Mouse (Mus musculus): ENCODE data around the gene Cebpg. TPM values are rescaled to one million over a fixed set of nuclear protein-coding genes. Genes with fewer than 3 reads are reported as not detected.

Gene Cebpg
- polyA plus RNA-seq, 1 experiment from 2014 or later, result 24.2 TPM

DNA sequence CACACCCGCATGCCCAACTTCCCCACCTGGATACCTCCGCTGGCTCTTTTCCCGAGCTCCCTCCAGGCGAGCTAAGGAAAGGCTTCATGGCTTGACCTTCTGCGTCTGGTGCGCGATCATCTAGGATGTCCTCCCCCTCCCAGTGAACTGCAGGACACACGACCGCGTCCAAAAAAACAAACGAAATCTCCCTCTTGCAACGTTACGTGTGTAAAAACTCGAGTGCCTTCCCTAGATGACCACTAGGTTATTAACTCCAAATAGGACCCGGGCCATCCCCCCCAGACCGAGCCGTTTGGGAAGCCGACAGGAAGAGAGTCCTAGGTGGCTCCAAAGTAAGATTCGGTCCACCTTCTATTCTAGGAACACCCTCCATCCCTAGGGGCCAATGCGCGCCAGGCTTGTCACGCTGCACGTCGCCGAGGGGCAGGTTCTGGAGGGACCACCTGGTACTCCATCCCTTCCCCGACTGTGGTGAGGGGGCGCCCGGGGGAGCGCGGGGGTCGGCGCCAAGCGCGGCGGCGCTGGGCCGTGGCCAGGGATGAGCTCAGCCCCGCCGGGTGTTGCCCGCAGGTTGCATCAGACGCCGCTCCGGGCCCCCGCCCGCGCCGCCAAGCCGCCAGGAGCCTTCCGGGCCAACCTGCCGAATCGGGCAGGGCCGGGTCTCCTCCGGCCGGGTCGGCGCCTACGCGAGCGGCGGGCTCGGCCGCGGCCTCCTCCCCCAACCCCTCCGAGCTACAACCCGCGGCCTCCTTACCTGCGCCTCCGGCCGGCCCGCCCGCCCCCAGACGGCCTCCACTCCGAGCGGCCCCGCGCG lies 546 bp downstream of the Cebpg start:
- H3K36me3 ChIP-seq (ENCODE audit: control insufficient read depth, insufficient read depth, low read length), result no peaks in the 10 kb centered on the region
- H3K27ac ChIP-seq (ENCODE audit: low read length), result peak overlapping the region; percentile 89
- peak; percentile 90 for ATAC-seq
- under 1% methylated on average over 49 of the region's 77 CpGs for WGBS
- H3K4me1 ChIP-seq (ENCODE audit: control insufficient read depth, insufficient read depth, low read length), result peaks cover 18% of the 10 kb centered on the region
- peak overlapping the region; percentile 74 for H3K4me2 ChIP-seq (ENCODE audit: low read length)
- peak overlapping the region; percentile 81 for H3K4me3 ChIP-seq (ENCODE audit: low read depth, low read length)
- no peaks in the 10 kb centered on the region for H3K9me3 ChIP-seq (replicated peaks; ENCODE audit: control insufficient read depth, low read length, poor library complexity, severe bottlenecking)
- H3K27me3 ChIP-seq (ENCODE audit: control insufficient read depth, insufficient read depth, low read depth, low read length), result no peaks in the 10 kb centered on the region
- peak overlapping the region; percentile 87 for H3K9ac ChIP-seq (ENCODE audit: low read depth, low read length)

DNA sequence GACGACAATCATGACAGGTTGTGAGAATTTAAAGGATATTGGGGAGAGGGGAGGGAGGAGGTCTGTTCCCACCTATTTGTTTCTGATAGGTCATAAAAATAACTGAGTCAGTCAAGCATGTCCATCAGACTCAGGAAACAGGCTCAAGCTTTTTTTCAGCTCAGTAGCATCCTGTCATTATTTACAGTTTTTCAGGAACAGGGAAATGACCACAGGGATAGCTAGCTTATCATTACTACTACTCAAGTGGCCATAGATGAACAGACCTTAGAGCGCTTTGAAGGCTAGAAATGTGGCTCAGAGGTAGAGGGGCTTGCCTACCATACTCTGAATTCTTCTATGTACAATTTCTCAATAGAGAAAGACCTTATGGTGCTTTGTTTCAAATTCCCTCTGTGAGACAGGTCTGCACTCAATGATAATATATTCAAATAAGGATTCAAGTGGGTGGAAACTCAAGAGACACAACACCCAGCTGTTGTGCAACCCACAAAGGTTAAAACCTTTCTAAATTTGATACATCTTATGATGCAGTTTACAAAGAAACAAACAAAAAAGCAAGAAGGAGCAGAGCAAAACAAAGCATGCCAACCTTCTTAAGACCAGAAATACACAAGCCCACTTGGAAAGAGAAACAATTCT lies 1.3 kb downstream of the Cebpg start:
- H3K9ac ChIP-seq (ENCODE audit: low read depth, low read length), result peak overlapping the region; percentile 87
- peaks cover 6% of the 10 kb centered on the region for H3K36me3 ChIP-seq (ENCODE audit: control insufficient read depth, insufficient read depth, low read length)
- no peak for ATAC-seq
- H3K27me3 ChIP-seq (ENCODE audit: control insufficient read depth, insufficient read depth, low read depth, low read length), result no peaks in the 10 kb centered on the region
- H3K4me3 ChIP-seq (ENCODE audit: low read depth, low read length), result peak overlapping the region; percentile 81
- H3K9me3 ChIP-seq (replicated peaks; ENCODE audit: control insufficient read depth, low read length, poor library complexity, severe bottlenecking), result no peaks in the 10 kb centered on the region
- H3K27ac ChIP-seq (ENCODE audit: low read length), result no peak overlapping the region
- H3K4me1 ChIP-seq (ENCODE audit: control insufficient read depth, insufficient read depth, low read length), result peaks cover 18% of the 10 kb centered on the region
- 45% methylated on average over 2 of the region's 2 CpGs for WGBS
- peak overlapping the region; percentile 74 for H3K4me2 ChIP-seq (ENCODE audit: low read length)

DNA sequence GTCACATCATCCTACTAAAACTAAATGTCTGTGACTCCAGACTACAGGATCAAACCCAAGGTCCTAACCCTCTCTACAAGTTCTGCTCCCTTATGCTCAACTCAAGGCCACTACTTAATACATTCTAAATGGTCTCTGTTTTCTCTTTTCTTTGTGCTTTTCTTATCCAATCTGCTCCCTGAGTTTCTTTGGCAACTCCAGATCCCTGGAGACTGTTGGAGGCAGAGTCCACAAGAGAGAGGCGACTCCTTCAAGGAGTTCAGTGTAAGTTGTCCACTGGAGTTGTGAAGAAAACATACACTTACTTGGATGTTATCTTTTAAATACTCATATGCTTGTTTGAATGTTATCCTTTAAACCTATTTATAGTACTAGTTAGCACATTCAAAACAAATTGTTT lies 2.1 kb downstream of the Cebpg start:
- no peak for ATAC-seq
- Histone ChIP-seq H3K36me3 (ENCODE audit: control insufficient read depth, insufficient read depth, low read length) (peaks cover 10% of the 10 kb centered on the region), H3K27ac (ENCODE audit: low read length) (no peak overlapping the region), H3K4me2 (ENCODE audit: low read length) (no peak overlapping the region; the same call in 1 of the 2 replicates), H3K4me1 (ENCODE audit: control insufficient read depth, insufficient read depth, low read length) (peaks cover 18% of the 10 kb centered on the region), H3K9ac (ENCODE audit: low read depth, low read length) (no peak overlapping the region), H3K27me3 (ENCODE audit: control insufficient read depth, insufficient read depth, low read depth, low read length) (no peaks in the 10 kb centered on the region), H3K9me3 (replicated peaks; ENCODE audit: control insufficient read depth, low read length, poor library complexity, severe bottlenecking) (no peaks in the 10 kb centered on the region), H3K4me3 (ENCODE audit: low read depth, low read length) (no peak overlapping the region)
- 90% methylated on average over 1 of the region's 1 CpGs for WGBS

DNA sequence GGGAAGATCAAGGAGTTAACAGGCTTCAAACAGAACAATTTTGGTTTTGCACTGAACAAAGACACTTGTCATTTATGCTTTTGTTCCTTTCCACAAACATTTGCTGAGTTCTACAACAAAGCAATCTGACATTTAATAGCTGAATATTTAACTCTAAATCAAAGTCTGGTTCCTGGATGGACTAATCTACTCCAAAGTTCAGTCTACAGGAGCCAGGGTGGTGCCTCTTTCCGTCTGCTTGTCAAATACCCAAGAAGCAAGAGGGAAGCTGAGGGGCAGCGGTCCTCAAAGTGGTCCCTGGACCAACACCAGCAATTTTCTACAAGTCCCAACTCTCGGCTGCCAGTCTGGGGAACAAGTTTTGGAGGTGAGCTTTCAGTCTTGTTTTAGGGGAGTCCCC lies 3.2 kb downstream of the Cebpg start:
- no peak for ATAC-seq
- Histone ChIP-seq H3K4me3 (ENCODE audit: low read depth, low read length) (no peak overlapping the region), H3K4me2 (ENCODE audit: low read length) (no peak overlapping the region), H3K36me3 (ENCODE audit: control insufficient read depth, insufficient read depth, low read length) (peaks cover 10% of the 10 kb centered on the region), H3K9ac (ENCODE audit: low read depth, low read length) (no peak overlapping the region), H3K27me3 (ENCODE audit: control insufficient read depth, insufficient read depth, low read depth, low read length) (no peaks in the 10 kb centered on the region), H3K9me3 (replicated peaks; ENCODE audit: control insufficient read depth, low read length, poor library complexity, severe bottlenecking) (no peaks in the 10 kb centered on the region), H3K4me1 (ENCODE audit: control insufficient read depth, insufficient read depth, low read length) (peaks cover 18% of the 10 kb centered on the region), H3K27ac (ENCODE audit: low read length) (no peak overlapping the region)
- WGBS, result 87% methylated on average over 3 of the region's 3 CpGs

GRCm38 (mm10) chr7:35050540-35050939 lies 5.8 kb downstream of the Cebpg start:
- Histone ChIP-seq H3K36me3 (ENCODE audit: control insufficient read depth, insufficient read depth, low read length) (peaks cover 15% of the 10 kb centered on the region), H3K9ac (ENCODE audit: low read depth, low read length) (no peak overlapping the region), H3K4me2 (ENCODE audit: low read length) (no peak overlapping the region), H3K4me1 (ENCODE audit: control insufficient read depth, insufficient read depth, low read length) (peaks cover 15% of the 10 kb centered on the region), H3K27me3 (ENCODE audit: control insufficient read depth, insufficient read depth, low read depth, low read length) (no peaks in the 10 kb centered on the region), H3K4me3 (ENCODE audit: low read depth, low read length) (no peak overlapping the region), H3K9me3 (replicated peaks; ENCODE audit: control insufficient read depth, low read length, poor library complexity, severe bottlenecking) (no peaks in the 10 kb centered on the region), H3K27ac (ENCODE audit: low read length) (no peak overlapping the region)
- 91% methylated on average over 12 of the region's 12 CpGs for WGBS
- no peak for ATAC-seq

DNA sequence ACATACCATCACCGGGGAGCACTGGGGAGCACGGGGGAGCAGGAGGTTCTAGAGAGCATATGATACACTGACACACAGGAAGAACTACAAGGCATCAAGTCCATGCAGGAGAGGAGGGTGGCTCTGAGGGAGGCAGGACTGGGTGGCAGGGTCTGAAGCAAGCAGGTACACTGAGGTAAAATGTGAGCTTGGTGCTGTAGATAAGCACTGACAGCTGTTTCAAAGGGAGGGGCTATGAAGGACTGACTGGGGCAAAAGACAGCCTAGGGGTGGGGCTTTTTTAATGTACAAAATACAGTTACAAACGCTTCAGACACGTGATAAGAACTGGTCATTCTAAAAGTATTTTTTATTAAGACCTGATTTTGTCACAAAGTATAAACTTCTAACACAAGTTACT lies 10.3 kb downstream of the Cebpg start:
- Histone ChIP-seq H3K27me3 (ENCODE audit: control insufficient read depth, insufficient read depth, low read depth, low read length) (no peaks in the 10 kb centered on the region), H3K4me1 (ENCODE audit: control insufficient read depth, insufficient read depth, low read length) (no peaks in the 10 kb centered on the region), H3K4me3 (ENCODE audit: low read depth, low read length) (no peak overlapping the region), H3K9ac (ENCODE audit: low read depth, low read length) (no peak overlapping the region), H3K9me3 (replicated peaks; ENCODE audit: control insufficient read depth, low read length, poor library complexity, severe bottlenecking) (no peaks in the 10 kb centered on the region), H3K36me3 (ENCODE audit: control insufficient read depth, insufficient read depth, low read length) (peaks cover 37% of the 10 kb centered on the region), H3K4me2 (ENCODE audit: low read length) (no peak overlapping the region), H3K27ac (ENCODE audit: low read length) (no peak overlapping the region)
- WGBS, result 96% methylated on average over 4 of the region's 4 CpGs
- no peak for ATAC-seq

DNA sequence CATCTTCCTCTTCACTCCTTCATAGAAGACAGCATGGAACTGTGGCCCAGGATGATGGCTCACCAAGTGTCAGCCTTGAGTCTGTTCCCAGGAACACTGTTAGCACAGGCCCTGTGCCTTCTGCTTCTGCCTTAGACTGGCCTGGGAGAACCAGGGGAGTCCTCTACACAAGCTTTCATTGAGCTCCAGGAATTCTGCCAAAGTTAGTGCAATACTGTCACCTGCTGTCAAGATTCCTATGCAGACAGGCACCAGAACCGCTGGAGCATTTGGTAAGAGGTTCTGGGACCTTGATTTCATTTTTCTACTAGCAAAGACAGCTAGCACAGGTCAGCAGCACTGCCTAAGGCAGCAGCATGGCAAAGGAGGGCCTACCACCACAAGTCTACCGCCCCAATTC lies 11.7 kb downstream of the Cebpg start:
- H3K9ac ChIP-seq (ENCODE audit: low read depth, low read length), result no peak overlapping the region
- no peak for ATAC-seq
- no peak overlapping the region for H3K4me3 ChIP-seq (ENCODE audit: low read depth, low read length)
- H3K27ac ChIP-seq (ENCODE audit: low read length), result no peak overlapping the region
- H3K4me1 ChIP-seq (ENCODE audit: control insufficient read depth, insufficient read depth, low read length), result no peaks in the 10 kb centered on the region
- H3K4me2 ChIP-seq (ENCODE audit: low read length), result no peak overlapping the region
- no peaks in the 10 kb centered on the region for H3K9me3 ChIP-seq (replicated peaks; ENCODE audit: control insufficient read depth, low read length, poor library complexity, severe bottlenecking)
- H3K36me3 ChIP-seq (ENCODE audit: control insufficient read depth, insufficient read depth, low read length), result peaks cover 27% of the 10 kb centered on the region
- 89% methylated on average over 2 of the region's 2 CpGs for WGBS
- no peaks in the 10 kb centered on the region for H3K27me3 ChIP-seq (ENCODE audit: control insufficient read depth, insufficient read depth, low read depth, low read length)

GRCm38 (mm10) chr7:35043266-35043817 lies 13.0 kb downstream of the Cebpg start:
- Histone ChIP-seq H3K4me1 (ENCODE audit: control insufficient read depth, insufficient read depth, low read length) (no peaks in the 10 kb centered on the region), H3K9me3 (replicated peaks; ENCODE audit: control insufficient read depth, low read length, poor library complexity, severe bottlenecking) (no peaks in the 10 kb centered on the region), H3K27ac (ENCODE audit: low read length) (no peak overlapping the region), H3K4me2 (ENCODE audit: low read length) (no peak overlapping the region), H3K9ac (ENCODE audit: low read depth, low read length) (no peak overlapping the region), H3K4me3 (ENCODE audit: low read depth, low read length) (no peak overlapping the region), H3K27me3 (ENCODE audit: control insufficient read depth, insufficient read depth, low read depth, low read length) (no peaks in the 10 kb centered on the region), H3K36me3 (ENCODE audit: control insufficient read depth, insufficient read depth, low read length) (peaks cover 27% of the 10 kb centered on the region)
- WGBS, result 95% methylated on average over 10 of the region's 10 CpGs
- ATAC-seq, result 0 out of 2 replicates have a peak, but pooled peaks have one; percentile 54

DNA sequence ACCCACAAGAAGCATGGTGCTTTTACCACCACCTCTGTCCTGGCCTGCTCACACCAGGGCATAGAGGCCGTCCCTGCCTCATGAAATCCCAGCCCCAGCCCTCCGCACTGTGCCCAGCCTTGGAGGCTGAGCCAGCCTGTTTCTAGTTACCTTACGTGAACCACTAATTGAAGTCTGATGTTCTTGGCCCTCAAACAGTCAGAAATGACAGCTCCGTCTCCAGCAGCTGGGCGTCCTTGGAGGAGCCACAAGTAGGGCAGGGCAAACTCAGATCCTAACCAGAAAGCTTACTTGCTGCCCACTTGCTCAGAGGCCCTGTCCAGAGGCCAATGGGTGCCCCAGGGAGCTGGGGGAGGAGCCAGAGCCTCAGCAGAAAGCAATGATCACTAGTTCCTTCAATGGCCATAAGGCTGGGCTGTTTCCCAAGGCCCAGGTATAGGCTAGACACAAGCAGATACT lies 13.6 kb downstream of the Cebpg start:
- Histone ChIP-seq H3K4me3 (ENCODE audit: low read depth, low read length) (no peak overlapping the region), H3K36me3 (ENCODE audit: control insufficient read depth, insufficient read depth, low read length) (peaks cover 31% of the 10 kb centered on the region), H3K9ac (ENCODE audit: low read depth, low read length) (no peak overlapping the region), H3K9me3 (replicated peaks; ENCODE audit: control insufficient read depth, low read length, poor library complexity, severe bottlenecking) (no peaks in the 10 kb centered on the region), H3K27ac (ENCODE audit: low read length) (0 out of 2 replicates have a peak overlapping the region, but pooled peaks have one; percentile 8), H3K4me1 (ENCODE audit: control insufficient read depth, insufficient read depth, low read length) (no peaks in the 10 kb centered on the region), H3K4me2 (ENCODE audit: low read length) (no peak overlapping the region), H3K27me3 (ENCODE audit: control insufficient read depth, insufficient read depth, low read depth, low read length) (no peaks in the 10 kb centered on the region)
- ATAC-seq, result no peak
- WGBS, result 85% methylated on average over 5 of the region's 5 CpGs

All from midbrain, embryonic 16.5 days (tissue).